Mouse (Mus musculus) 3134 (cell line): ENCODE results near the gene Kcne2.

Experiments
- DNase-seq: peaks from one replicate; pipeline ENCODE4 v3.0.0-alpha.2; 2011; ENCODE audit warnings: low spot score; ENCODE audit not compliant: insufficient read length; ENCODE audit errors: extremely low read depth

The Kcne2 gene

DNA sequence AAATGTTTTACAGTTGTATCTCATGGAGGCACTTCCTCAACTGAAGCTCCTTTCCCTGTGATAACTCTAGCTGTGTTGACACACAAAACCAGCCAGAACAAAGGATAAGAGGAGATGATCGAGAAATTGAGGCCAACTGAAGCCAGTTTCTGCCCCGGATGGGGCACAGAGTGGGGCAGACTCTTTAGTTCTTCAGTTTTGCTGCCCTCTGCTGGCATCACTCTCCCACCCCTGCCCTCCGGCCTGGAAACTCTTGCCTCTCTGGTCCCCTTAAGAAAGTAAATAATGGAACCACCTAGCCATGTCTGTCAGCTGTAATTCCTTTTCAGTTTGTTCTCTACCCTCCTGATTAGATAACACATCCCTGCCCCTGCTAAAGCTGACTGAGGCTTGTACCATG, 15.8 kb downstream of the Kcne2 start:
- DNase-seq, result no peak

- no peak for DNase-seq
Measured at GRCm38 (mm10) chr16:92309126-92309525, 16.9 kb downstream of the Kcne2 start.

DNA sequence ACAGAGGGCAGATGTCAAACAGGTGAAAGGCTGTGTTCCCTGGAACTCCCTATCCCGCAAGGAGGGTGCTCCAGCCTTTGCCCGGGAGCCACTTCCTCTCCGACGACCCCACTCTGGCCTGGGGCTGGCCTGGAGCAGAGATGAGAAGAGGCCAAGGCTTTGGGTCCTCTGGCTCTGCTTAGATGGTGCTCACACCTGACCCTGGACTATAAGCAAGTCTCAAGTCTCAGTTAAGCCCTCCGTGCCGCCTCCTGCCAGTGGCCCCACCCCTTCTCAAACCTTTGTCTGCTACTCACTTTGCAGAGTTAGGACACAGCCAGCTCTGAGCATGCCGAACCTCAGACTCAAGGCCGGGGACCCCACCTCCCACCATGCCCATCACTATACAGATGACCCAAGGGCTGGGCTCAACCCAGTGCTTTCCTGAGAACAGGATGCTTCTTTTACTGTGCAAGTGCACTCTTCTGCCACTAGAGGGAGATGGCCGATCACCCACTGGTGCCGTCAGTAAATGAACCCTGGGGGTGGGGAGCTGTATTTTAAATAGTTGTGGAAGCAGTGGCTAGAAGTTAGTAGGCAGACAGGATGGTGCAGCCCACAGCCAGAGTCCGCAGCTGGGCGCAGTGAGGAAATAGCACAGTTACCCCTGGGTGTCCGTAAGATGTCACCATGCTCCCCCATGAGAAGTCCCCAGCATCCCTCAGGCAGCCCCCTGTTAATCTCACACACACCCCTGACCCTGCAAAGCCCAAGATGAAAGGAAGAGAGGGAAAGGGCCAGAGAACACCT, 22.0 kb downstream of the Kcne2 start:
- peak; percentile 23 for DNase-seq

- DNase-seq, result no peak
Measured at GRCm38 (mm10) chr16:92316049-92316738, 24.0 kb downstream of the Kcne2 start.

- peak; percentile 23 for DNase-seq
Measured at GRCm38 (mm10) chr16:92319353-92320109, 27.3 kb downstream of the Kcne2 start.

DNA sequence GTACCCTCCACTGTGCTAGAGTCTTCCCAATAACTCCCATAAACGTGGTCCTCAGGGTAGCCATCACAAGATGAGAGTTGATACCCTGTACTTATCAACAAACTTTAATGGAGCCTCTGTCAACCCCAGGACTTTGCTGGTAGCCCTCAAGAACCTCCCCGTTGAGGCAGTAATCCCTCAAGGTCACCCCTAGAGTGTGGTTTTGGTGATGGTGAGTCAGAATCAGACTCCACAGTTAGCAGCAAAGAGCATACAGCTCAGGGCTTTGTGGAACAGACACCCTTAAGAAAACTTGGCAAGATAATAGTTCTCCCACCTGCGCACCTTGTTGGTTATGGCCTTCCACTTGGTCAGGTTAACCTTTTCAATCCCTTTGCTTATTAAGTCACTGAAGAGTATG, 28.2 kb downstream of the Kcne2 start:
- no peak for DNase-seq

GRCm38 (mm10) chr16:92321341-92321740, 29.2 kb downstream of the Kcne2 start, which contains the start of gene Fam243:
Gene Fam243 (minus strand): TSS chr16:92321441.
- DNase-seq, result no peak

- DNase-seq, result no peak
Measured at GRCm38 (mm10) chr16:92324309-92325061, 32.3 kb downstream of the Kcne2 start.

- no peak for DNase-seq
Measured at GRCm38 (mm10) chr16:92325062-92325406, 32.8 kb downstream of the Kcne2 start.

DNA sequence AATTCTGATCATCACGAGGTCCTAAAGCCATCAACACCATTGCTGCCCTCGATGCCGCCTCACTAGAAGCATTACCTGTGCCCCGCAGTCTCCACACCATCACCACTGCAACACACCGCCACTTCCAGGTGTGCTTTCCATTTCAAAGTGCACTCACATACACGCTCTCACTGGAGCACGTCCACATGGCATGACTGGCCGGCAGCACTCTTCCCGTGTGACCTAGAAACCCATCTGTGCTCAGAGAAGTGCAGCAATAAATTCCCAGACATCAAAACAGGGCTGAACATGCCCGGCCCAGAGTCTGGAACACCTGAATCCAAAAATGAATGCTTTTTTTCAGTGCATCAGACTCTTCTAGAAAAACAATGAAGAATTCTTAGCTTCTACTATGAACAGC, 35.7 kb downstream of the Kcne2 start:
- no peak for DNase-seq

DNA sequence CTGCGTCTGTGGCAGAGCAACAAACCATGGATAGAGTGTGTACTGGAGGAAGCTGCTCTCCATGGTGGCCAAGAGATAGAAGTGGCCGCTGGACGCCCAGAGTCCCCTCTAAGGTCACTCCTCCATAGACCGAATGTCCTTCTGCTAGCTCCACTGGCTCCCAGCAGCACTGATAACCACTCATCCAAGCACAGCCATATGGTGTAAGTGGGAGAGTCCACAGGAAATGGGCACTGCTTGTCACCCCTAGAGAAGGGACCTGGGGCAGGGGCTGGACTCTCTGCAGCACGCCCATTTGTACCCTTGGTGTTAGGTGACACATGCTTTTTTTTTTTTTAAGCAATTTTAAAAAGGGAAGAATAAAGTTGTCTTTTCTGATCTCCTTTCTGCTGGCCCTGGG, 38.8 kb downstream of the Kcne2 start:
- no peak for DNase-seq

- no peak for DNase-seq
Measured at GRCm38 (mm10) chr16:92334600-92334999, 42.4 kb downstream of the Kcne2 start.

GRCm38 (mm10) chr16:92336280-92336679, 44.1 kb downstream of the Kcne2 start:
- no peak for DNase-seq

GRCm38 (mm10) chr16:92340612-92341511, 48.7 kb downstream of the Kcne2 start:
- no peak for DNase-seq

- DNase-seq, result no peak
Measured at GRCm38 (mm10) chr16:92345177-92345576, 53.0 kb downstream of the Kcne2 start.

DNA sequence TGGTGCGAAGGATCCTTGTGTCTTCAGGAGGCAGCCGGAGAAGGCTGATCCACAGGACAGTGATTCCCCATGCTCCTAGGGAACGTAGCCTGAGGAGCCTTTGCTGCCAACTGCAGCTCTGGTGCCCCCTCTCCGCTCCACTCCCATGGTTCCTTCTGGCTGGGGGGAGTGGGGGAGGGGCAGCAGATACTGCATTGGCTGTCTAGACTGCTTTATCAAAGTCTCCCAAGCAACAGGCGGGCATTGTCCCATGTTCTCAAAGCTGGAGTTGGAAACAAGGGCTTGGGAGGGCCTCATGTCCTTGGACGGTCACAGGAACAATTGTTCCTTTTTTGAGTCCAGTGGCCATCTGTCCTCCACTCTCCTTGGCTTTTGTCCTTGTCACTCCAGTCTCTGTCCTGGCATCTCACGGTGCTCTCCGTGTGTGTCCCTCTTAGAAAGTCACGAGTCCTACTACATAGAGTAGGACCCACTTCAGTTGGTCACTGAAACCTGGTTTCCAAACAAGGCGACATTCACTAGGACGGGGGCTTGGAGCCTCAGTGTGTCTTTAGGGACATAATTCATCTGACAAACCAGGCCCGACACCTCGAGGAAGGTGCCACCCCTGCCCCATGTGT, 54.2 kb downstream of the Kcne2 start:
- no peak for DNase-seq
